Mouse (Mus musculus) liver, embryonic 15.5 days (tissue): ENCODE measurements at regions not wholly inside any gene's neighbourhood (a gene's known extent, or its start where the extent isn't known, plus 50 kb on each side); places are given as distances from the start of the nearest gene placed in this dataset.

ENCODE experiments used
- ATAC-seq: fragments of 200-750 bp; cut with Nextera tagmentation; 2 replicates; pipeline ENCODE4 v1.8.0; 2017; ENCODE audit warnings: moderate number of reproducible peaks, mild to moderate bottlenecking, moderate library complexity; ENCODE audit not compliant: insufficient read depth
- H3K27ac ChIP-seq: fragments of 300-500 bp; sonication (generic); replicated peaks from 2 replicates; pipeline ENCODE4 v1.5.1; 2015; ENCODE audit warnings: mild to moderate bottlenecking, inconsistent platforms
- H3K27me3 ChIP-seq: fragments of 300-500 bp; sonication (generic); 2 replicates; pipeline ENCODE4 v1.6.1; 2015; ENCODE audit warnings: mild to moderate bottlenecking, inconsistent platforms
- H3K36me3 ChIP-seq: fragments of 300-500 bp; sonication (generic); replicated peaks from 2 replicates; pipeline ENCODE4 v1.6.1; 2015; ENCODE audit warnings: moderate library complexity, mild to moderate bottlenecking, inconsistent platforms
- H3K4me1 ChIP-seq: fragments of 300-500 bp; sonication (generic); replicated peaks from 2 replicates; pipeline ENCODE4 v1.6.1; 2015; ENCODE audit warnings: inconsistent platforms
- H3K4me2 ChIP-seq: fragments of 300-500 bp; sonication (generic); 2 replicates; pipeline ENCODE4 v1.6.1; 2015; ENCODE audit warnings: moderate library complexity, mild to moderate bottlenecking, inconsistent platforms
- H3K4me3 ChIP-seq: fragments of 300-500 bp; sonication (generic); replicated peaks from 2 replicates; pipeline ENCODE4 v1.5.1; 2015; ENCODE audit warnings: mild to moderate bottlenecking, inconsistent platforms
- H3K9ac ChIP-seq: fragments of 300-500 bp; sonication (generic); 2 replicates; pipeline ENCODE4 v1.6.1; 2015; ENCODE audit warnings: moderate library complexity, mild to moderate bottlenecking, inconsistent platforms
- H3K9me3 ChIP-seq: fragments of 300-500 bp; sonication (generic); replicated peaks from 2 replicates; pipeline ENCODE4 v1.6.1; 2016; ENCODE audit warnings: inconsistent platforms
- WGBS: fragments of 180-500 bp; shearing (Covaris S2); methylation state at CpG from one replicate; pipeline ENCODE4 v1.1.7; 2015; ENCODE audit warnings: mixed read lengths; ENCODE audit not compliant: insufficient replicate concordance; 5-methylcytosine and 5-hydroxymethylcytosine counted together

- Histone ChIP-seq H3K4me1 (no peaks in the 10 kb centered on the region), H3K27me3 (no peaks in the 10 kb centered on the region), H3K27ac (no peak overlapping the region), H3K4me3 (no peak overlapping the region), H3K9me3 (no peaks in the 10 kb centered on the region), H3K9ac (no peak overlapping the region), H3K36me3 (no peaks in the 10 kb centered on the region), H3K4me2 (no peak overlapping the region)
- no peak for ATAC-seq
- WGBS, result 29% methylated on average over 5 of the region's 5 CpGs
Observed at GRCm38 (mm10) chr3:119958799-119959467, 174.7 kb upstream of the Ptbp2 start.

- Histone ChIP-seq H3K9me3 (no peaks in the 10 kb centered on the region), H3K9ac (no peak overlapping the region), H3K27ac (no peak overlapping the region), H3K4me3 (no peak overlapping the region), H3K4me1 (no peaks in the 10 kb centered on the region), H3K36me3 (no peaks in the 10 kb centered on the region), H3K27me3 (no peaks in the 10 kb centered on the region), H3K4me2 (no peak overlapping the region)
- 58% methylated on average over 8 of the region's 8 CpGs for WGBS
- ATAC-seq, result no peak
Observed at GRCm38 (mm10) chr3:119957529-119957928, 173.3 kb upstream of the Ptbp2 start.

GRCm38 (mm10) chr3:119955745-119956615 is 171.7 kb upstream of the Ptbp2 start:
- H3K36me3 ChIP-seq, result no peaks in the 10 kb centered on the region
- H3K4me2 ChIP-seq, result no peak overlapping the region
- WGBS, result 67% methylated on average over 7 of the region's 7 CpGs

GRCm38 (mm10) chr3:119950721-119951120 is 166.5 kb upstream of the Ptbp2 start:
- 64% methylated on average over 3 of the region's 3 CpGs for WGBS
- no peaks in the 10 kb centered on the region for H3K36me3 ChIP-seq
- no peak overlapping the region for H3K4me2 ChIP-seq
- H3K27ac ChIP-seq, result no peak overlapping the region
- no peaks in the 10 kb centered on the region for H3K4me1 ChIP-seq
- H3K9ac ChIP-seq, result no peak overlapping the region
- H3K27me3 ChIP-seq, result no peaks in the 10 kb centered on the region
- no peak for ATAC-seq
- H3K4me3 ChIP-seq, result no peak overlapping the region
- H3K9me3 ChIP-seq, result no peaks in the 10 kb centered on the region

More at GRCm38 (mm10) chr3:119955745-119956615, 171.7 kb upstream of the Ptbp2 start:
- ATAC-seq, result no peak
- Histone ChIP-seq H3K27ac (no peak overlapping the region), H3K9ac (no peak overlapping the region), H3K4me3 (no peak overlapping the region), H3K4me1 (no peaks in the 10 kb centered on the region), H3K9me3 (no peaks in the 10 kb centered on the region), H3K27me3 (no peaks in the 10 kb centered on the region)

GRCm38 (mm10) chr3:119950070-119950469 is 165.8 kb upstream of the Ptbp2 start:
- ATAC-seq, result no peak
- WGBS, result 61% methylated on average over 2 of the region's 2 CpGs

GRCm38 (mm10) chr3:119949620-119950019 is 165.4 kb upstream of the Ptbp2 start:
- Histone ChIP-seq H3K4me2 (peak overlapping the region; percentile 27; the same call in 1 of the 2 replicates), H3K4me3 (no peak overlapping the region), H3K4me1 (no peaks in the 10 kb centered on the region), H3K36me3 (no peaks in the 10 kb centered on the region), H3K27ac (no peak overlapping the region), H3K27me3 (no peaks in the 10 kb centered on the region), H3K9ac (no peak overlapping the region), H3K9me3 (no peaks in the 10 kb centered on the region)
- WGBS, result 49% methylated on average over 7 of the region's 7 CpGs
- ATAC-seq, result no peak

More at GRCm38 (mm10) chr3:119950070-119950469, 165.8 kb upstream of the Ptbp2 start:
- no peaks in the 10 kb centered on the region for H3K4me1 ChIP-seq
- H3K36me3 ChIP-seq, result no peaks in the 10 kb centered on the region
- no peaks in the 10 kb centered on the region for H3K9me3 ChIP-seq
- H3K27ac ChIP-seq, result no peak overlapping the region
- no peak overlapping the region for H3K4me3 ChIP-seq
- no peak overlapping the region for H3K4me2 ChIP-seq
- H3K9ac ChIP-seq, result no peak overlapping the region
- H3K27me3 ChIP-seq, result no peaks in the 10 kb centered on the region

- Histone ChIP-seq H3K27me3 (no peaks in the 10 kb centered on the region), H3K9ac (no peak overlapping the region), H3K36me3 (no peaks in the 10 kb centered on the region), H3K4me3 (no peak overlapping the region), H3K4me2 (peak overlapping the region; percentile 27), H3K9me3 (no peaks in the 10 kb centered on the region), H3K4me1 (no peaks in the 10 kb centered on the region), H3K27ac (no peak overlapping the region)
- WGBS, result 53% methylated on average over 17 of the region's 17 CpGs
- ATAC-seq, result no peak
Observed at GRCm38 (mm10) chr3:119949041-119949470, 164.8 kb upstream of the Ptbp2 start.

GRCm38 (mm10) chr3:119947126-119947525 is 162.9 kb upstream of the Ptbp2 start:
- Histone ChIP-seq H3K36me3 (no peaks in the 10 kb centered on the region), H3K4me3 (no peak overlapping the region), H3K9ac (no peak overlapping the region), H3K4me1 (no peaks in the 10 kb centered on the region), H3K27ac (no peak overlapping the region), H3K4me2 (no peak overlapping the region), H3K9me3 (no peaks in the 10 kb centered on the region), H3K27me3 (no peaks in the 10 kb centered on the region)
- WGBS, result 79% methylated on average over 4 of the region's 4 CpGs
- no peak for ATAC-seq

- no peaks in the 10 kb centered on the region for H3K4me1 ChIP-seq
- no peak overlapping the region for H3K27ac ChIP-seq
- no peaks in the 10 kb centered on the region for H3K36me3 ChIP-seq
- no peak overlapping the region for H3K4me2 ChIP-seq
- H3K9ac ChIP-seq, result no peak overlapping the region
- no peak for ATAC-seq
- no peaks in the 10 kb centered on the region for H3K9me3 ChIP-seq
- no peak overlapping the region for H3K4me3 ChIP-seq
- WGBS, result 45% methylated on average over 5 of the region's 5 CpGs
- H3K27me3 ChIP-seq, result no peaks in the 10 kb centered on the region
Observed at GRCm38 (mm10) chr3:119944115-119944514, 159.8 kb upstream of the Ptbp2 start.

- Histone ChIP-seq H3K9ac (no peak overlapping the region), H3K36me3 (no peaks in the 10 kb centered on the region), H3K4me3 (no peak overlapping the region), H3K27me3 (no peaks in the 10 kb centered on the region), H3K9me3 (no peaks in the 10 kb centered on the region), H3K4me1 (no peaks in the 10 kb centered on the region), H3K27ac (no peak overlapping the region), H3K4me2 (no peak overlapping the region)
- 59% methylated on average over 1 of the region's 1 CpGs for WGBS
- ATAC-seq, result no peak
Observed at GRCm38 (mm10) chr3:119939091-119939490, 154.8 kb upstream of the Ptbp2 start.

- no peaks in the 10 kb centered on the region for H3K27me3 ChIP-seq
- H3K4me2 ChIP-seq, result no peak overlapping the region
- H3K4me3 ChIP-seq, result no peak overlapping the region
- no peak for ATAC-seq
- H3K27ac ChIP-seq, result no peak overlapping the region
- no peaks in the 10 kb centered on the region for H3K36me3 ChIP-seq
- no peak overlapping the region for H3K9ac ChIP-seq
- no peaks in the 10 kb centered on the region for H3K9me3 ChIP-seq
- no peaks in the 10 kb centered on the region for H3K4me1 ChIP-seq
- WGBS, result 51% methylated on average over 6 of the region's 6 CpGs
Observed at GRCm38 (mm10) chr3:119938425-119938824, 154.2 kb upstream of the Ptbp2 start.
